Mouse (Mus musculus) MEL (cell line): ENCODE measurements around the gene Cntn2.

Experiments used
- CTCF ChIP-seq, 3 experiments: IDR thresholded peaks in 2 of 3; conservative IDR thresholded peaks in 1 of 3; 2 replicates each; pipeline ENCODE4 v1.5.1; 2011 to 2012; ENCODE audit warnings: low read length in 3 of 3, low read depth in 2 of 3, mild to moderate bottlenecking in 2 of 3, improper control_type of control experiment in 1 of 3, inconsistent platforms in 1 of 3, mixed read lengths in 1 of 3, moderate library complexity in 1 of 3; ENCODE audit not compliant: control insufficient read depth in 1 of 3, insufficient read depth in 1 of 3, poor library complexity in 1 of 3, severe bottlenecking in 1 of 3
- GABPA ChIP-seq: IDR thresholded peaks from 2 replicates; pipeline ENCODE4 v1.6.1; 2012; ENCODE audit warnings: low read depth, mild to moderate bottlenecking, inconsistent platforms, low read length, improper control_type of control experiment, moderate library complexity
- GATA1 ChIP-seq: IDR thresholded peaks from 2 replicates; pipeline ENCODE4 v1.6.1; 2011; ENCODE audit warnings: low read depth, low read length, improper control_type of control experiment
- KAT2A ChIP-seq: conservative IDR thresholded peaks from 2 replicates; pipeline ENCODE4 v1.6.1; 2012; ENCODE audit warnings: low read depth, low read length, improper control_type of control experiment, inconsistent platforms
- POLR2A ChIP-seq, 2 experiments: IDR thresholded peaks; 2 replicates each; pipeline ENCODE4 v1.6.1; 2011 to 2012; ENCODE audit warnings: low read length in 2 of 2, mild to moderate bottlenecking in 2 of 2, control low read depth in 1 of 2, improper control_type of control experiment in 1 of 2, low read depth in 1 of 2, moderate library complexity in 1 of 2; ENCODE audit not compliant: control insufficient read depth in 1 of 2, insufficient read depth in 1 of 2, poor library complexity in 1 of 2
- SMC3 ChIP-seq: IDR thresholded peaks from 2 replicates; pipeline ENCODE4 v1.6.1; 2011; ENCODE audit warnings: low read depth, low read length, improper control_type of control experiment

- no peak for TF ChIP-seq POLR2A (IDR thresholded peaks at IDR 0.05; ENCODE audit: control insufficient read depth in 1 of 2, insufficient read depth in 1 of 2, low read depth in 1 of 2, low read length in 2 of 2, poor library complexity in 1 of 2)
- TF ChIP-seq SMC3 = no peak
- TF ChIP-seq CTCF (IDR thresholded peaks at IDR 0.05 in 2 of 3, conservative IDR thresholded peaks at IDR 0.05 in 1 of 3; ENCODE audit: control insufficient read depth in 1 of 3, insufficient read depth in 1 of 3, low read depth in 2 of 3, low read length in 3 of 3, poor library complexity in 1 of 3, severe bottlenecking in 1 of 3) = no peak
- TF ChIP-seq GATA1 = no peak
- no peak for TF ChIP-seq GABPA
- no peak for TF ChIP-seq KAT2A
These were observed 48.4 kb upstream of the Cntn2 start for GRCm38 (mm10) chr1:132591399-132591930.
